Comparison of ENCODE assay signal across 25 mouse cellular contexts in genomic region chr10:128579731-128580130, GRCm38 (mm10).
"Had no signal": no experiment of that assay in that cellular context is flagged by ENCODE, and none has a peak within 500 bp of the region (broad histone marks: within the 10 kb centered on the region; RNA-seq: fewer than 3 reads in every experiment).

No protein-coding gene starts in this region.

- H3K9me3 ChIP-seq: heart, embryonic 12.5 days; hindbrain, embryonic 12.5 days; kidney, embryonic 15.5 days; limb, embryonic 15.5 days had no signal

- ATAC-seq: forebrain, embryonic 16.5 days; hindbrain, embryonic 16.5 days; inflammation-experienced regulatory T-cells, adult 6 months had no signal

- H3K9ac ChIP-seq: heart, embryonic 12.5 days; hindbrain, embryonic 12.5 days; hindbrain, embryonic 14.5 days; kidney, embryonic 15.5 days; limb, embryonic 13.5 days; limb, embryonic 15.5 days had no signal

- DNase-seq: gastrocnemius, postnatal 14 days; gastrocnemius, postnatal 36 days; heart, adult 11 months; heart, adult 2 months; heart, postnatal 10 days; heart, postnatal 4 days; kidney, adult 11 months; kidney, adult 2 months; kidney, adult 9 months; kidney, postnatal 14 days; kidney, postnatal 36 days; layer of hippocampus, adult 9-11 months; layer of hippocampus, postnatal 36 days; left cerebral cortex, postnatal 4 days had no signal

- H3K27ac ChIP-seq: heart, adult 2 months; hindbrain, embryonic 10.5 days; hindbrain, embryonic 12.5 days; hindbrain, embryonic 14.5 days; kidney, embryonic 15.5 days; kidney, postnatal 0 days; limb, embryonic 13.5 days; limb, embryonic 15.5 days had no signal

- H3K4me3 ChIP-seq: heart, adult 2 months; heart, embryonic 12.5 days; hindbrain, embryonic 10.5 days; hindbrain, embryonic 12.5 days; kidney, embryonic 15.5 days; limb, embryonic 13.5 days; limb, embryonic 15.5 days had no signal

- H3K4me2 ChIP-seq: heart, embryonic 12.5 days; hindbrain, embryonic 12.5 days; hindbrain, embryonic 14.5 days; kidney, embryonic 15.5 days; limb, embryonic 13.5 days; limb, embryonic 15.5 days had no signal

- H3K36me3 ChIP-seq: hindbrain, embryonic 12.5 days had no signal

- H3K4me1 ChIP-seq: hindbrain, embryonic 12.5 days had no signal
